ENCODE assay signal across 8 mouse cellular contexts in genomic region chr6:146633629-146634014, GRCm38 (mm10). TPM values are rescaled to one million over a fixed set of nuclear protein-coding genes. Genes with fewer than 3 reads are reported as not detected.
DNase-seq lines count a peak whose midpoint lies in the region; ATAC-seq and TF ChIP-seq lines count a peak whose summit lies in the region.

No protein-coding gene starts in this region.

- ATAC-seq in intestine, embryonic 16.5 days: peak; percentile 4; the same call in 1 of the 2 replicates
- 0 out of 2 replicates have a peak, but pooled peaks have one; percentile 24 for ATAC-seq in megakaryocyte-erythroid progenitor cell, adult 5-6 weeks (replicated peaks; ENCODE audit: low FRiP score, low TSS enrichment, poor library complexity, severe bottlenecking)

- peaks cover 7% of the 10 kb centered on the region for H3K4me1 ChIP-seq in intestine, embryonic 16.5 days (ENCODE audit: control insufficient read depth, insufficient read depth, low read length)

- intact Hi-C loops in left cerebral cortex, postnatal 25 days (cut with DNase I): no loop called here

- H3K36me3 ChIP-seq in intestine, embryonic 16.5 days (ENCODE audit: control insufficient read depth, insufficient read depth, low read length): no peaks in the 10 kb centered on the region

- H3K9ac ChIP-seq in intestine, embryonic 16.5 days (ENCODE audit: low read depth, low read length): peak overlapping the region; percentile 94

- TF ChIP-seq CTCF in brain, embryonic 14.5 days (IDR thresholded peaks at IDR 0.05; ENCODE audit: borderline replicate concordance, extremely low read depth, insufficient read depth, insufficient read length): no peak

- WGBS in intestine, embryonic 16.5 days: 14% methylated on average over 14 of the region's 14 CpGs

- H3K4me3 ChIP-seq in intestine, embryonic 16.5 days (ENCODE audit: low read length): peak overlapping the region; percentile 84

- no peak for TF ChIP-seq POLR2A in brain, embryonic 14.5 days (IDR thresholded peaks at IDR 0.05; ENCODE audit: borderline replicate concordance, extremely low read depth, insufficient read depth, insufficient read length, poor library complexity, severe bottlenecking)

- H3K27ac ChIP-seq in intestine, embryonic 16.5 days (ENCODE audit: low read length): peak overlapping the region; percentile 84; the same call in 1 of the 2 replicates

- DNase-seq in adrenal gland, postnatal 10 days: peak; percentile 43
- DNase-seq in adrenal gland, adult 8-10 months: no peak
- DNase-seq in brain, embryonic 14.5 days (ENCODE audit: low read depth): peak; percentile 86
- DNase-seq in frontal cortex, adult 2 months (ENCODE audit: extremely low spot score in 1 of 2, low spot score in 1 of 2): peak; percentile 19 to 52
- peak; percentile 39 to 53 for DNase-seq in left cerebral cortex, postnatal 25 days (ENCODE audit: low spot score in 2 of 2)
- DNase-seq in urinary bladder, adult 18-20 months (ENCODE audit: low spot score in 2 of 2): no peak

- H3K4me2 ChIP-seq in intestine, embryonic 16.5 days (ENCODE audit: low read depth, low read length): peak overlapping the region; percentile 77

- no peaks in the 10 kb centered on the region for H3K9me3 ChIP-seq in intestine, embryonic 16.5 days (ENCODE audit: control insufficient read depth, low read length)

- H3K27me3 ChIP-seq in intestine, embryonic 16.5 days (replicated peaks; ENCODE audit: control insufficient read depth, insufficient read depth, low read length): no peaks in the 10 kb centered on the region

RNA-seq across cellular contexts. Expression of gene Med21, which starts 8.7 kb away (rescaled TPM):
- total RNA-seq in adrenal gland, postnatal 10 days (2021): 10 to 100 TPM; 55.1 to 59.5 TPM
- 10 to 100 TPM; 59.0 to 79.5 (median 69.0) TPM for total RNA-seq in adrenal gland, adult 8-10 months (2022)
- 67.4 and 83.5 TPM in 2 replicates for polyA plus RNA-seq in brain, embryonic 14.5 days (2012; rRNA removed)
- 65.5 and 68.3 TPM in 2 replicates for polyA plus RNA-seq in frontal cortex, adult 2 months (2012; rRNA removed)
- 105 and 110 TPM in 2 replicates for polyA plus RNA-seq in intestine, embryonic 16.5 days (2015; fragmentation: Nextera tagmentation; extraction: Ambion mirVana)
- total RNA-seq in left cerebral cortex, postnatal 25 days (2021): 10 to 100 TPM; 46.0 to 48.9 TPM
- 70.8 and 85.1 TPM in 2 replicates for total RNA-seq in megakaryocyte-erythroid progenitor cell, adult 5-6 weeks (2014; fragmentation: Nextera tagmentation)
- total RNA-seq in megakaryocyte-erythroid progenitor cell, adult 5-6 weeks (2017): 83.8 and 89.7 TPM in 2 replicates

RNA-seq across cellular contexts. Expression of gene Tm7sf3, which starts 9.0 kb away (rescaled TPM):
- 10 to 100 TPM; 41.9 to 45.0 TPM for total RNA-seq in adrenal gland, postnatal 10 days (2021)
- total RNA-seq in adrenal gland, adult 8-10 months (2022): 10 to 100 TPM; 46.1 to 69.9 (median 58.5) TPM
- 14.5 and 16.7 TPM in 2 replicates for polyA plus RNA-seq in brain, embryonic 14.5 days (2012; rRNA removed)
- 27.6 and 29.3 TPM in 2 replicates for polyA plus RNA-seq in frontal cortex, adult 2 months (2012; rRNA removed)
- polyA plus RNA-seq in intestine, embryonic 16.5 days (2015; fragmentation: Nextera tagmentation; extraction: Ambion mirVana): 33.2 and 36.7 TPM in 2 replicates
- 10 to 100 TPM; 26.8 to 30.9 TPM for total RNA-seq in left cerebral cortex, postnatal 25 days (2021)
- 47.6 and 57.4 TPM in 2 replicates for total RNA-seq in megakaryocyte-erythroid progenitor cell, adult 5-6 weeks (2014; fragmentation: Nextera tagmentation)
- 60.9 and 68.3 TPM in 2 replicates for total RNA-seq in megakaryocyte-erythroid progenitor cell, adult 5-6 weeks (2017)

RNA-seq across cellular contexts. Expression of gene Ints13, which starts 56.0 kb away (rescaled TPM):
- total RNA-seq in adrenal gland, postnatal 10 days (2021): 10 to 100 TPM; 33.7 to 37.9 TPM
- total RNA-seq in adrenal gland, adult 8-10 months (2022): 10 to 100 TPM; 30.0 to 55.3 (median 40.2) TPM
- 53.3 and 55.3 TPM in 2 replicates for polyA plus RNA-seq in brain, embryonic 14.5 days (2012; rRNA removed)
- 83.2 and 87.5 TPM in 2 replicates for polyA plus RNA-seq in frontal cortex, adult 2 months (2012; rRNA removed)
- 44.3 and 47.4 TPM in 2 replicates for polyA plus RNA-seq in intestine, embryonic 16.5 days (2015; fragmentation: Nextera tagmentation; extraction: Ambion mirVana)
- 10 to 100 TPM; 37.4 to 38.1 TPM for total RNA-seq in left cerebral cortex, postnatal 25 days (2021)
- total RNA-seq in megakaryocyte-erythroid progenitor cell, adult 5-6 weeks (2014; fragmentation: Nextera tagmentation): 119 and 125 TPM in 2 replicates
- total RNA-seq in megakaryocyte-erythroid progenitor cell, adult 5-6 weeks (2017): 173 and 221 TPM in 2 replicates

RNA-seq across cellular contexts. Expression of gene Fgfr1op2, which starts 56.6 kb away (rescaled TPM):
- total RNA-seq in adrenal gland, postnatal 10 days (2021): 10 to 100 TPM; 80.4 to 81.7 TPM
- total RNA-seq in adrenal gland, adult 8-10 months (2022): 100 to 1,000 TPM in 3 of 4 experiments, 10 to 100 TPM in 1; 96.5 to 112 (median 105) TPM
- polyA plus RNA-seq in brain, embryonic 14.5 days (2012; rRNA removed): 33.0 and 33.9 TPM in 2 replicates
- 74.8 and 75.5 TPM in 2 replicates for polyA plus RNA-seq in frontal cortex, adult 2 months (2012; rRNA removed)
- 86.0 and 86.6 TPM in 2 replicates for polyA plus RNA-seq in intestine, embryonic 16.5 days (2015; fragmentation: Nextera tagmentation; extraction: Ambion mirVana)
- total RNA-seq in left cerebral cortex, postnatal 25 days (2021): 10 to 100 TPM; 95.8 to 99.0 TPM
- 127 and 129 TPM in 2 replicates for total RNA-seq in megakaryocyte-erythroid progenitor cell, adult 5-6 weeks (2014; fragmentation: Nextera tagmentation)
- total RNA-seq in megakaryocyte-erythroid progenitor cell, adult 5-6 weeks (2017): 205 and 208 TPM in 2 replicates

Comparison
In these comparisons a context has a peak if more than half of its experiments do, and no peak if none do; other contexts are left out.
1. DNase-seq: peak in adrenal gland, postnatal 10 days (single experiment), brain, embryonic 14.5 days (single experiment), frontal cortex, adult 2 months (2 of 2) and left cerebral cortex, postnatal 25 days (2 of 2); none in adrenal gland, adult 8-10 months (single experiment) and urinary bladder, adult 18-20 months (0 of 2).